Mouse (Mus musculus): ENCODE results near the gene Platr17.

GRCm38 (mm10) chr17:33874411-33874810 is 30.5 kb upstream of the Platr17 start:
- no peak for TF ChIP-seq POLR2A (IDR thresholded peaks at IDR 0.05; ENCODE audit: low read depth, low read length)
- no peak for TF ChIP-seq CTCF (IDR thresholded peaks at IDR 0.05; ENCODE audit: extremely low read depth, insufficient read depth, insufficient read length, insufficient replicate concordance)
